Mouse (Mus musculus): ENCODE data around the gene D430041D05Rik.

DNA sequence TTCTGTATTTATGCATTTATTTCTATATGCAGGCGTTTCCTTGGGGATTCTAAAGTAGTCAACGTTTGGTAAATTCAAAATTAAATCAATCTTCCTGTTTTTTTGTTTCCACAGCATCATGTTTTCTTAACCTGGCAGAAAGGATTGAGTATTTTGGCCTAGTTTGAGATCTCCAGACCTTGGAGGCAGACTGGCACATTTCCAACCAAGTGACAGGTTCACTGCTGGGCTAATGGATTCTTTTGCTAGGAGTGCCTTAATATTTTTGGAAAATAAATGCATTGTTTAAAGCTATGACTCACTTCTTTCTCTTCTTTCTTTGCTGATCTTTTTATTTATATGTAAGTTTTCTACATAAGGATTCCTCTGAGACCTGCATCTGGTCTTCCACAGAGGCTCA, 222.0 kb downstream of the D430041D05Rik start:
- TF ChIP-seq UBTF (IDR thresholded peaks at IDR 0.05; ENCODE audit: low read depth, low read length), result no peak
- no peak for TF ChIP-seq ZNF384 (IDR thresholded peaks at IDR 0.05; ENCODE audit: low read depth, low read length)
- TF ChIP-seq CTCF (conservative IDR thresholded peaks at IDR 0.05 in 1 of 2, IDR thresholded peaks at IDR 0.05 in 1 of 2; ENCODE audit: low read depth in 2 of 2, low read length in 2 of 2), result no peak
- no peak for TF ChIP-seq EP300 (IDR thresholded peaks at IDR 0.05; ENCODE audit: low read length)
- TF ChIP-seq MYC (IDR thresholded peaks at IDR 0.05; ENCODE audit: low read depth, low read length), result no peak
- TF ChIP-seq MAZ (IDR thresholded peaks at IDR 0.05; ENCODE audit: low read depth, low read length), result no peak
